Mouse (Mus musculus) cerebellum, adult 18-20 months (tissue): ENCODE measurements around the gene Rnf126.

Experiments used
- DNase-seq, 2 experiments: peaks; one replicate each; pipeline ENCODE4 v3.0.0; 2021

Gene Rnf126

DNA sequence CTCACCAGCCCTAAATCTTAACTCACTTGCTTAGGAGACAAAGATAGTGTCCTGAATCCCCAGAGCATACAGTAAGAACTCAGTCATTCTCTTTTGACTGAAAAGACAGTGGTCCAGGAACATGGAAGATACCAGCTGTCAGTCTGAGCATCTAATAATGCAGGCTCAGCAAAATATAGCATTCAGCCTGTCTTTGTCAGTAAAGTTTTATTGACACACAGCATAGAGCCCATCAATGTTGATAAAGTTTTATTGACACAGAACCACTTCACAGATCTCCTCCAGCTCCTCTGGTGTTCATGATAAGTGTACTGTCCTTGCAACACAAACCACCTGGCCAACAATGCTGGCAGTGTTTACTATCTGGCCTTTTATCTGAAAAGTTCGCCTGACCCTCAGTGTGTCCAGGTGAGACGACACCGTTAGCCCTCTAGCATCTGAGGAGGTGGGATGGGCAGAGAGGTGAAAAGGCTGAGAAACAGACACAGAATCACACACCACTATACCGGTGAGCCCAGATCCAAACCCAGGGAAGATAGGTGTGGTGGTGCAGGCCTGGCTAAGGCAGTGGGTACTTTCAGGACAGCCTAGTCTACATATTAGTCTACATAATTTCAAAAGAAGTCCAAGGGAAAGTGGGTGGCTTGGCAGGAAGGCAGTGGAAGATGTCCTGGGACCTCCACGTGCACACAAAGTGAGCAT is 25.7 kb upstream of the Rnf126 start:
- no peak for DNase-seq

DNA sequence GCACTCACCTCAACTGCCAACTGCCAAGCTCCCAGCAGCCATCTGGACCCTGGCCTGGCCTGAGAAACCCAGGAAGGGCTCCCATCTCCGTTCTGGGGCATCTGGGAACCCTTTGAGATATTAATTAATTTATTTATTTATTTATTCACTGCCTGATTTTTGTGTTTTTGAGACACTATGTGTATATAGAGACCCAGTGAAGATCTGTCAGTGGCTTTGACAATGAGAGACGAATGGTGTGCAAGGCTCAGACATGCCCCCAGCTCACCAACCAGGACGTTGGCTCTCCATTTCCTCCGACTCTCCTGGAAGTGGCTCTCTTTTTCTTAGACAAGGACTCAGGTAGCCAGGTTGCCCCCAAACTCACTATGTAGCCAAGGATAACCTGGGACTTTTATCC is 24.1 kb upstream of the Rnf126 start, which contains the start of gene Prss57:
Gene Prss57, minus strand, starts transcription at position 101 of the 400 bp plus-strand sequence.
- DNase-seq: no peak

DNA sequence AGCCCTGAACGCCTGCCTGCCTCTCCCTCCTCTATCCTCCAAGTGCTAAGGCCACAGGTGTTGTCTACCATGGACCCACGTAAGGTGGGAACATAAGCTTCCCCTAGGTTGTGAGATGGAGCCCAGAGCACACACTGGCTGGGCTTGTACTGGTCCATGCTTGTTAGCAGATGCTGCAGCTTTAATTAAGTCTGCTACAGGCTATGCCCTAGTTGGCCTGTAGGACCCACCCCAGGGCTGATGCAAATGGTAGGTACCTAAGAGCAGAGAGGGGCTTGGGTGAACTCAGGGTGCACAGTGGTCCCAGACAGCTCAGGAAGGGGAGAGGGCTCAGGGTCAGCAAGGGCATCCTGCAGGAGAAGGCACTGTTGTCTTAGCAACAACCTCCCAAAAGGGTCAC is 22.8 kb upstream of the Rnf126 start:
- no peak for DNase-seq

DNA sequence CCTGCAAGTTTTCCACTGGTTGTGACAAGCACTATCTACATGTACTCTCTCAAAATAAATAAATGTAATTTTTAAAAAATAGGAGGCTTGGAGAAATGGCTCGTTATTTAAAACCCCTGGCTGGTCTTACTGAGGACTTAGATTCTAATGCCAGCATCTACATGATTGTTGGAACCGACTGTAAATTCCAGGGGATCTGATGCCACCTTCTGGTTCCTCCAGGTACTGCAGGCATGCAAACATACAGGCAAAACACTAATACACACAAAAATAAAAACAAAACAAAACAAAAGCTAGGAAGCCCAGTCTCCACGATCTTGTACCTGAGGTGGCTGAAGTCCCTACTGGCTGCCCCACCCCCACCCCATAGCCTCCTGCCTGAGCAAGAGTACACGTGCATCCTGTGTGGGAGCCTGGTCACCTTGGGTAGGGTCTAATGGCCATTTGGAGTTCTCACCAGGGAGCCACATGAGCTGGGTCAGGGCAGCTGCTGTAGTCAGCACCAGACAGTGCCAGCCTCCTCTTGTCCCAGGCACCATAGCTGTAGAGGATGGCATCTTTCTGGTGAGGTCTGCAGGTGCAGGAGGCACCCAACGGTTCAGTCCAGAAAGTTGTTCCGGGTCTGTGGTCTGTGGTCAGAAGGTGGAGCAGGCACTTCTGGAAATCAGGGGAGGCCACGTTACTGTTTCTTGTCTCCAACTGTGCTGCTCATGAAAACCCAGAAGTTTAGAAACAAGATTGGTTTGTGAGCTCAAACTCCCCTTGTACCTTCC is 21.8 kb upstream of the Rnf126 start:
- peak; percentile 77 to 86 for DNase-seq

DNA sequence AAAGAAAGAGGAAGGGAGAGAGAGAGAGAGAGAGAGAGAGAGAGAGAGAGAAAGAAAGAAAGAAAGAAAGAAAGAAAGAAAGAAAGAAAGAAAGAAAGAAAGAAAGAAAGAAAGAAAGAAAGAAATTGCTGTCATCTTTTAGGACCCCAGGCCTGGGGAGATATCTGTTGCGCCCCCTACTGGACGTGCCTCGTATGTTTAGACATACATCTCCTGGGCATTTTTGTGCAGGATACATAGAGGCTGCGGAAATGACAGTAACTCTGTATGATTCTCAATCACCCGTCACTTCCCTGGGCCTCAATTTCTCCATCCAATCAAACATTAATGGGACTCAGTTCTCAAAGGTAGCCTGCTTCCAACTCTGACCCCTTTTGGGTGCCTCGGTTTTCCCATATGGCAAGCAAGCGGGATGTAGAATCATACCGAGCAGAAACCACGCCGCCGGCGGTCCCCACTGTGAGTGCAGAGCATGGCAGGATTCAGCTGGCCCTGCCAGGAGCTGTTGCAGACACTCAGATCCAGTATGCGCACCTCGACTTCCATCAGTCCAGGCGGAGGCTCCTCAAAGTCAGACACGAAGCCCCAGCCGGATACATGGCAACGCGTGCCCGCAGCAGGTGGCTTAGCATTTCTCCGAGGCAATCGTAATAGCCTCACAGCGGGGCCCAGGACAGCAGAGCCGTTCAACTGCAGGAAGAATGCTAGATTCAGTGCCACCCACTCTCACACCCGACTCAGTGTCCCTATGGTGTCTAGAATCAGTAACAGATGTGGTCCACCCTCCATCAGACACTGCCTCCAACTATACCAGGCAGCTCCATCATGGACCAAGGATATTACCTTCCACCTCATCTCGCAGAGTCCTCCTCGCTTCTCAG is 17.4 kb upstream of the Rnf126 start:
- peak in 1 of 2 experiments; percentile 60 for DNase-seq

DNA sequence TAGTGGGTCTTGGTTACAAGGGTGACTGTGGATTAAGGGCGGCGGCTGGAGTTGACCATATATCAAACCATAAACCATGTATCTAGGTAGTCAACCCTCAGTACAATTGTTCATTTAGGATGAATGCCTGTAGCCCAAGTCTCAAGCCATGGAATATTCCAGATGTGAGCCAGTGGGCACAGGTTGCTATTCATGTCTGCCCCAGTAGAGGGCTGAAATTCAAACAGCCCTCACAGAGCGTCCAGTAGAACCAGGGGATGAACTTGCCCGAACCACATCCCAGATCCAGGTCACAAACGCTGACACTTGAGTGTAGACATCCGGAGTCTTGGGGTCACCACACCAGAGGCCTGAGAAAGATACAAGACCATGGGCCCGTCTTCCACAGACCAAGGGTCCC is 16.3 kb upstream of the Rnf126 start:
- DNase-seq: no peak

DNA sequence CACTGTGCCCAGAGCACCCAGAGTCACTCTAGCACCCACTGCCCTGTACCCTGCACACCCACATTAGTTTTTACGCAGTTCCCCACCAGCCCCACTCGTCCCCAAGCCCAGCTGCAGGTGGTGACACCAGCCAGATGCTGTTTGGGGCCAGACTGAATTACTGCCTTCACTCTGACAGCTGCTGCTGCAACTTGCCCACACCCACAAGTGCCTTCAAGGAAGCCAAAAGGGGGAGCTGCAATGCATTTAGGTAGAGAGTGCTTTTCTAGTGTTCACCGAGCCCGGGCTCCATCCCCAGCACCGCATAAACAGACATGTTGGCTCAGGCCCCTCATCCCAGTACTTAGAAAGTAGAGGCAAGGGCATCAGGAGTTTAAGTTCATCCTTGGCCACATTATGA is 15.2 kb upstream of the Rnf126 start:
- DNase-seq: no peak

DNA sequence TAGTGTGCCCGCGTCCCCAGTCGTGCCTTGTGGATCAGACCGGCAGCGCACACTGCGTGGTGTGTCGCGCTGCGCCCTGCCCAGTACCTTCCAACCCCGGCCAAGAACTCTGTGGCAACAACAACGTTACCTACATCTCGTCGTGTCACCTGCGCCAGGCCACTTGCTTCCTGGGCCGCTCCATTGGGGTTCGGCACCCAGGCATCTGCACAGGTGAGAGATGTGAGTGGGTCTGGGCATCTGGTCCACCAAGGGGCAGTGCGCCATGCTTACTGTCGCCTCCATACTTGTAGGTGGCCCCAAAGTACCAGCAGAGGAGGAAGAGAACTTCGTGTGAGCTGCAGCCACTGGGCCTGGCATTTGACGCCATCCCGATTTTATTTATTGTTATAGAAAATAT is 14.4 kb upstream of the Rnf126 start:
- peak in 1 of 2 experiments; percentile 50 for DNase-seq

DNA sequence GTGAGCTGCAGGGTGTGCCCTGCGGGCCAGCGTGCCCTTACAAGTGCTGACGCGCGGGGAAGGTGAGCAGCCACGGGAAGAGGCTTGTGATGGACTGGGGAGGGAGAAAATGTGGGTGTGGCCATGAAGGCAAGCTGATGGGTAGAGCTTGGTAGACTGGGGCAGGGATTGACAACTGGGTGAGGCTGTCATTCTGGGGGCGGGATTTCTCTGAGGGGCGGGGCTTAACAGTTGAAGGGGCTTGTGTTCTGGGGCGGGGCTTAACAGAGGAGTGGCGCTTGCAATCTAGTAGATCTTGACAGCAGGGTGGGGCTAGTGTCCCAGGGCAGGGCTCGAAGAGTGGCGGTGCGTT is 13.9 kb upstream of the Rnf126 start:
- no peak for DNase-seq

DNA sequence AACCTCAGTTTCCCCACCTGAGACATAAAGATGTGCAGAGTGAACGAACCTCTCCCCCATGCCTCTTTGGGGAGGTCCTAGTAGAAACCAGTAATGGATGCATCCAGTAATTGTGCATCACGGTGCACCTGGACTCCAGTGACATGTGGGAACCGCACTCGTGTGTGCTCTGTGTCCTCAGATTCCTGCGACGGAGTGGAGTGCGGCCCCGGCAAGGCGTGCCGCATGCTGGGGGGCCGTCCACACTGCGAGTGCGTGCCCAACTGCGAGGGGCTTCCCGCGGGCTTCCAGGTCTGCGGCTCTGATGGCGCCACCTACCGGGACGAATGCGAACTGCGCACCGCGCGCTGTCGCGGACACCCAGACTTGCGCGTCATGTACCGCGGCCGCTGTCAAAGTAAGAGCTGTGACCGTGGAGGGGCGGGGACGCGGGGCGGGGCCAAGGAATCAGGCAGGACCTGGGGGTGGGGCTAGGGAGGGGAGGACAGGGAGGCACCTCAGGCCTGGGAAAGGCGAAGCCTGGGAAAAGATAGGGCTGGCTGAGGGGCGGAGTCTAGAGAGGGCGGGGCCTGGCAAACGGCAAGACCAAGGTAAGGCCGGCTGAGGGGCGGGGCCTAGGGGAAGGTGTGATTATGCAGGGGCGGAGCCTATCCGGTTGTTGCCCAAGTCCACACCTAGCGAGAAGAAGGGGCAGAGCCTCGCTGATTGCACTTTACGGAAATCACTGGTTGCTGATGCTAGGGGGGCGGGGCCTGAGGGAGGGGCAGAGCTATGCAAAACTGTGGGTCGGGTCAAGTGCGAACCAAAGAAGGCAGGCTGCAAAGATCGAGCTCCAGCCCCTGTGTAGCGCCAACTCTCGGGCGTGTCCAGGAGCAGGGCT is 13.3 kb upstream of the Rnf126 start:
- DNase-seq: peak; percentile 96 to 99

DNA sequence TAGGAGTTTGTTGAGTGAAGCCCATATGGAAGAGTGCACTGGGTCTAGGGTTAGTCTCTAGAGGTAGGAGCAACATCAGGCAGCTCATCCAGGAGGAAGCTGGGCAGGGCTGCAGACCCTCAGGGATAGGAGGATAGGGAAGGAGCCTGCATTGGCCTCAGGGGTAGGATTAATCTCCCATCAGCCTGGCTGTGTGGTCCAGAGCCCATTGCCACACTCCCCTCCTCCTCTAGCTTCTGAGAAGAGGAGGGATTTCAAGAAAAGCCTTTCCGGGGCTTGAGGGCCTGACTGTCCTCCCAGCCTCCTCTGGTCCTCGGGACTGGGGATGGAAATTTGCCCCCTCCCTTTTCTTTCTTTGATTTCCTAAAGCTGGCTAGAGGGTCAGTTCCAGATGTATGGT is 12.4 kb upstream of the Rnf126 start:
- DNase-seq: no peak

DNA sequence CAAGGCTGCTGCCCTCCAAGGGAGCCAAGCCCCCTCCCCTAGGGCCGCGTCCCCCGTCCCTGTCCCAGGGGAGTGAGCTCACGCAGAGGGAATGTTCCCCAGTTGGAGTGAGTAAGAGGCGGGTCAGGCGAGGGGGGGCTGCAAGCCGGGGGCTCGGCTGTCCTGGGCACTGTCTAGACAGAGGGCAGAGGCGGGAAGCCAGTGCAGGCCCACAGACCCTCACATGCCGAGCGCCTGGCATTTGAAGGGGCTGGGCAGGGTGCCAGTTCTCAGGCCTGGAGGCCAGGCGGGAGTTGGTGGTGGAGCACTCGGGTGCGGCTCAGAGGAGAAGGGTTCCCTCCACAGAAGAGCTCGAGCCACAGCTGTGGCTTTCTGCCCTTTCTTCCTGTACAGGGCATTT is 11.3 kb upstream of the Rnf126 start:
- DNase-seq: peak in 1 of 2 experiments; percentile 48

DNA sequence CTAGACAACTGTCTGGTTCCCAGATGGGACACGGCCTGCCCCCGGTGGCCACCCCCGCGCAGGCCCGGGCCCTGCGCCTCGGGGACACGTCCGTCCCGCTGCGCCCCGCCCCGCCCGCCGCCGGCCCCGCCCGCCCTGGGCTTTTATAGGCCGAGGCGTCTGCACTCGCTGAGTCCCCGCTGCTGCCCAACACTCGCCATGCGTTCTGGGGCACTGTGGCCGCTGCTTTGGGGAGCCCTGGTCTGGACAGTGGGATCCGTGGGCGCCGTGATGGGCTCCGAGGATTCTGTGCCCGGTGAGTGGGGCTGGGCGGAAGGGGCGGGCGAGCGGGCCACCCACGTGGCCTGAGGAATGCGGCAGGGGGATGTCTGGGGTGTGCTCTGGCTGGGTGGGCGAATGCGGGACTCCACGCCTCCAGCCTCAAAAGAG is 10.4 kb upstream of the Rnf126 start, which contains the start of gene Fstl3:
Gene Fstl3, plus strand, starts transcription at position 170 of the 429 bp plus-strand sequence.
- no peak for DNase-seq

DNA sequence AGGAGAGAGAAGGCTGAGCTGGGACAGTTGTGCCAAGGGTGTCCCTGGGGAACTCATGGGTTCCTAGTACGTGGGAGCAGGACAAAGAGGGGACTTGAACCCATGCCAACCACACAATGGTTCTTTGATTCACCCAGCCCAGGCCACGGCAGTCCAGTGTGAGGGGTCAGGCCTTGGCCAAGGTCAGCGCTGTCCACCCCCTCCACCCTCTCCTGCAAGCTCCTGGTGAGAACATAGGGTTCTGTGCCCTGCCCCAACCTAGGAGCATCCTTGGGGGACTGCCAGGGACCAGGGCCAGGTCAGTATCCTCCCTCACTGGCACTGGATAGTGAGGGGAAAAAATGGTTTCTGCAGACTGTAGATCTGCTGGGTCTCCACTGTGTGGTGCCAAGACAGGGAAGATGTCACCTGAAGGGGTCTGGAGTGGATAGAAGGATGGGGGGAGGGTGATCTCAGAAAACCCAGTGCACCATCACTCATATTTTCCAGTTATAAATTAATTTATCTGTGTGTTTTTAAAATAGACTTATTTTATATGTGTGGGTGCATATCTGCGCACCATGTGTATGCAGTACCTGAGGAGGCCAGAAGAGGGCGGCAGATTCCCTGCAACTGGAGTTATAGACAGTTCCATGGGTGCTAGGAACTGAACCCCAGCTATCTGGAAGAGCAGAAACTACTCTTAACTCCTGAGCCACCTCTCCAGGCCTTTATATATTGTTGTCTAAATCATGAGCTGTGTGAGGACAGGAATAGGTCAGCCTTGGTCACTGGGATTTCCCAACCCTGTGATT is 7.9 kb upstream of the Rnf126 start:
- DNase-seq: no peak

DNA sequence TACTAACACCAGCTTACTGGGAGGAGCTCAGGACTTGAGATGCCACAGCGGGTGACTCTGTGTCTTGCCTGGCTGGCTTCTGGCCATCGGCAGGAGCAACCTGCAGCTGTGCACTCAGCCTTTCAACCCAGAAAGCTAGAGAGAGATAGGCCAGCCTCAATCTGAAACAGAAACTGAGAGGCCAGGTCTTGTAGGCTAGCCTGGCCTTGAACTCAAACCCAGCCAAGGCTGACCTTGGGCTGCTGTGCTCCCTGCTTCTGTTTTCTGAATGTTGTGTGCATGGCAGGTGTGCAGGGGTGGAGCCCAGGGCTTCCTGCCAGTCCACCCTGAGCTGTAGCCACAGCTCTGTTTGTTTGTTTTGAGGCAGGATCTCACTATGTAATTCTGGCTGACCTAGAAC is 6.5 kb upstream of the Rnf126 start:
- DNase-seq: no peak

DNA sequence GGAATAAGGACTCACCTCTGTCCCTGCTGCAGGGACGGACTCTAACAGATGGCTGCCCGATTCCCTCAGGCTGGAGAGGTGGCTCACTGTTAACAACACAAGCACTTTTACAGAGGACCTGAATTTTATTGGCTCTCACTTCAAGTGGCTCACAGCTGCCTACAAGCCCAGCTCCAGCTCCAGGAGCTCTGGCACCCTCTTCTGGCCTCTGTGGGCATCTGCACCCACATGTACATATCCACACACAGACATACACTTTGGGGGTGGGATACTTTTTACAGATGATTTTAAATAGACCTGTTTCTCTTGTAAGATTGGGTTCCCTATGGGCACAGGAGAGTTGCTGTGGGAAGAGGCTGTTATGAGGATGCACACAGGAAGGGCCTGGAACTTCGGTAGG is 5.6 kb upstream of the Rnf126 start:
- DNase-seq: no peak

DNA sequence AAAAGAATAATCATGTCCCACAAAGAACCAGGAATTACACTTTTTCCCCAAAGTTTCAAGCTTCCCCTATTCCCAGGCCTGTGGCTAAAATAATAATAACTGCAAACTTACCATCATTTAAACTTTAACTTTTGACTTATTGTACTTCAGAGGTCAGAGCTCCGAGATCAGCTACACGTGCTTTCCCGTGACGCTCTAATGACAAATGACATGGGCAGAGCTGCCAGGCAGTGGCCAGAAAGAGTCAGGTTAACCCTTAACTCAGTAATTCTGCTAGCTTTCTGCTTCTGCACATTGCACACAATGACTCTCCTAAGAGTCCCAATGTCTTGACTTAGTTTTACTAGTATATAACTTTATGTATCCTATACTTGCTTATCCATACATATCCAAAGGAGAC is 2.6 kb upstream of the Rnf126 start:
- no peak for DNase-seq

DNA sequence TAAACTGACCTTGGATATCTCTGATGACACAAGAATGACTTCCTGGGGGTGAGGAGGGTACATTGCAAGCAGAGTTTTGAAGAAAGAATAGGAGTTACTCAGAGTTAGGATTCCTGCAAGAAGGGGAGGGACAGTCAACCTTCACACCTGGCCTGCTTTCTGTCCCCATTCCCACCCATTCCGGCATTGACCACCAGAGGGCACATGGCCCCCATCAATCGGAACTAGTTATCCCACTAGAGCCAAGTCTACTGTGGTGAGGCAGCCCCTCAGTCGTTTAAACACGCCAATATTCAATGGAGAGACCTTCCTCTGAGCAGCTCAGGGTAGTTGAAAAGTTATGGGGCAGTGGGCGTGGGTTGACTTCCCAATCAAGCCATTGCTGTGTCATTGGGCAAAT is 1.6 kb upstream of the Rnf126 start:
- DNase-seq: peak; percentile 74 to 82

DNA sequence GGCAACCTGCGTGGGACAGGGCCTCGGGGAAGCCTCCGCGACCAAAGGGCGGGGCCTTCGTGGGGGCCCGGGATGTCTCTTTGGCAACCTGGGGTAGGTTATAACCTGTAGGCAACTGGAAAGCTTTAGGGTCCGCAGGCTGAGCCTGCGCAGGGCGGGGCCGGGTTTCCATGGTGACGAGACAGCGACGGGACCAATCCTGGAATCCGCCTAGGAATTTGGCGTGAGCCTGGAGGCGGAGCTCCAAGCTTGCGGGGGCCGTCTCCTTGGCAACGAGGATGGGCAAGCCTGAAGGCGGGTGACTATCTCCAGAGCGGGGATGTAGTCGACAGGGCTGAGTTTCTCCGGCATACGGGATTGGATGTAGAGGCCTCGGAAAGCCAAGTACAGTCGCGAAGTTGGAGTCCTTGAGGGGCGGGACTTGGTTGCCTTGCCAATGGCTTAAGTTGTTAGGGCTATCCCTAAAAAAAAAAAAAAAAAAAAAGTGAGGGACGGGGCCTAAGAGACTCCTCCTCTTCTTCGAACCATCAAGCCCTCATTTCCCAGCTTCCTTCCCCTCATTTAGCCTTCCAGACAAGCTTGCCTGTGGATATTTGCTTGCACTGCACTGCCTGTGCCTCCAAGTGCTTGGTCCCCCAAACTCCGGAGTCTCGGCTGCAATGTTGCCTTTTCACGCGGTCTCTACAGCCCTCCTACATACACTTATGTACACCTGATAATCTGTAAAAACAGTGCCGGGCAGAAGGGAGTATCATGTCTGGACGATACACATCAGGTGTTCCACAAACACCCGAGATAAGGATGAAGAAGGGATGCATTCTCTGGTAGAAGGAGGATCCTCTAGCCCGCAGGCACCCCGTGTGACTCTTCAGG is 856 bp upstream of the Rnf126 start:
- peak; percentile 93 to 97 for DNase-seq

DNA sequence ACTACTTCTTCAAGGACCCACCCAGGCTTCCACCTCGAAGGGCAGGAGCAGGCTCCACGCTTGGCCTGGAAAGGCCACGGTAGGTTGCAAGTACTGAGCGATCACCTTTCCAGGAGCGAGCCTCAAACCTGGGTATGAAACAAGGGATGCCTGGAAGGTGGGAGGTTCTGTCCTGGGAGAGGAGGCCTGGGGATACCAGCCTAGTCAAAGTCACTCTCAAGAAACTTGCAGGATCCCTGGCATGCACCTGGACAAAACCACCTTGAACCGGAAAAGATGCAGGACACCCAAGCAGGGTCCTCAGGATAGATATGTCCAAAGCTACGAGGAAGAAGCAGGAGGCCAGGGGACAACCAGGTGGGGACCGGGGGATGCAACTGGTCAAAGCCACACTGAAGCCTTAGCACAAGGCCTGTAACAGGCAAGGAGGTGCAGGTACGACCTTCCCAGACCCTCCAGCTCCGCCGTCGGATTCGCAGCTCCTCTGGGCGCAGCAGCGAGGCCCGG is 698 bp downstream of the Rnf126 start:
- DNase-seq: no peak
